Mouse (Mus musculus) bone marrow macrophage, adult 2 months (primary cell): Measurements from ENCODE around the gene Baiap2.

Experiments
- CTCF ChIP-seq: IDR thresholded peaks from 2 replicates; pipeline ENCODE4 v1.5.1; 2012; ENCODE audit warnings: low read depth, mild to moderate bottlenecking, low read length, moderate library complexity
- POLR2A ChIP-seq: IDR thresholded peaks from 2 replicates; pipeline ENCODE4 v1.6.1; 2012; ENCODE audit warnings: mild to moderate bottlenecking, low read depth, low read length, borderline replicate concordance

DNA sequence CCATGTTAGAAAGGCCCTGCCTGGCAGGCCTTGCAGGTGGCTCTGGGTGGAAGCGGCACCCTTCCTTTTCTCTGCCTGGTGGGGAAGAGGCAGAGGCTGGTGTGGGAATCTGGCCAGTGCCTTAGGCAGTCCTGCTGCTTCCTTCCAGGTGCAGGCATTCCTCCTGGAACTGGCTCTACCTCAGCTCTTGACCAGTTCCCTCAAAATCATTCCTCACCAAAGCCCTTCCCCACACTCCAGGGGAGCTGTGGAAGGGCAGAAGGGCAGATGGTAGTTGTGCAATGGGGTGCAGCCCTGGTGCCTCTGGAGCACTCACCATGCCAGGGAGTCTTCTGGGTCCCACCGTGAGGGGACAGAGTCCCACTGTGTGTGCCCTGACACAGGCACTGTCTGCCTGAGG is 6.1 kb upstream of the Baiap2 start:
- TF ChIP-seq CTCF, result no peak
- TF ChIP-seq POLR2A, result no peak
